Mouse (Mus musculus): ENCODE measurements around the gene Cstad.

Cstad gene

DNA sequence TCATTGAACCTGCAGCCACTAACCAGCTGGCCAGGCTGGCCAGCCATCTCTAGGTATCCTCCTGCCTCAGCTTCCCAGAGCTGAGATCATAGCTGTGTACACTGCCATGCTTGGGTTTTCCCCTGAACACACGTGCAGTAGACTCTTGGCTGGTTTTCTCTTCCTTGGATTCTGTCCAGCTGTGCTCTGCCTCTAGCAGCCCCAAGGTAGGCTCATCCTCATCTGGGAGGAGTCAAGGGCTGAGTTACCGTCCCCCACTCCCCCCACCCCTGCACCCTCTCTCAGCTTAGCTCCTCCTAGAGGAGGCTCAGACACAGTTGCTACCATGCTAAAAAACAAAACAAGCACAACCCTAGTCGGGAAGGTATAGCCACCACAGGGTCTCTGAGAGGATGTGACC is 4.8 kb downstream of the Cstad start:
- DNase-seq: no peak

DNA sequence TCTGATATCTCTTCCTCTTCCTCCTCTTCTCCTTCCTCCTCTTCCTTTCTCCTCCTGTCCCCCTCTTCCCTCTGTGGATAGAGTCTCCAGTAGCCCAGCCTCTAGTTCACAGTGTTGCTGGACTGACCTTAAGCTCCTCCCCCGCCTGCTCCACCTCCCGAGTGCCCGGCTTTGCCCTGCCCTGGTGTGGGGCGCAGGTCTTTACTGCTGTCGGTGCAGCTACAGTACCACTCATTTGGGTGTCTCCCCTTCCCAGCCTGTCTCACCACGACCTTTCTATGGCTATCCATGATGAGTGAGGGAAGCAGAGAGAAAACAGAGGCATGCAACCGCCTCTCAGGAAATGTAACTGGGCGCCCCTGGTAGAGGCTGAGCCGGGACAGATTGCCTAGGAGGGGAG is 5.5 kb downstream of the Cstad start:
- DNase-seq: peak; percentile 76 to 86

DNA sequence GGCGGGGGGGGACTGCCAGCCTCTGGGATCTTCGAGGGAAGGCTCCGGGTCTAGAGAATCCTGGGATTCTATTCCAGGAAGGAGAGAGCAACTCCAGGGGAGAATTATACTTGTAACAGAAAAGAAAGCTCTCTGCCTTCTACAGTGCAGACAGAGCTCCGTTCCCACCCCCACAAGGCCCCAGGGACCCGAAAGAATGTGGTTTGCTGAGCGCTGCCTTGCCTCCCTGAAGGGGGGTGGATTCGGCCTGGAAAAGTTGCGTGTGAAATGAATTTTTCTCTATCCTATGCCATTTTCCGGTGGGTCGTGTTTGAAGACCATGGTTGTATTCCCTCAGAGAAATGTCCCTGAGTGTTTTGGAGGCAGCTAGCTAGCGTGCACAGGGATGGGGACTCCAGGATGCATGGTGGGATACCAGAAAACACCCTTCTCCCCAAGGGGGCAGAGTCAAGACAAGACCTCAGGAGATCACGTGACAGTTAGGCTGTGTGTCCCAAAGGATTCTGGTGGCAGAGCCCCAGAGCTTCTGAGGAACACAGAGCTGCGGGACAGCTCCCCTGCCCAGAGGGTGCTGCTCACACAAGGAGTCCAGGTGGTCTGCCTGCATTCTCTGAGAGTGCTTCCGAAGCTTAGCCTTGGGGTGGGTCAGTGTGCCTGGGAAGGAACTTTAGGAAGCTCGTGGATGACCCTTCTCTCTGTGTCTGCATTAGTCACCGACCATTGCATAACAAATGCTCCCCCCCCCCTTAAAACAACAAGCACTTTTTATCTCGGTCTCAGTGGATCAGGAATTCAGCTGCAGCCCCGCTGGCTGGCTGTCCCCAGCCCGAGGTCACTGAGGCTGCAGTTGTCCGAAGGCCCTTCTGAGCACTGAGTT is 6.4 kb downstream of the Cstad start:
- DNase-seq: peak; percentile 64 to 83

DNA sequence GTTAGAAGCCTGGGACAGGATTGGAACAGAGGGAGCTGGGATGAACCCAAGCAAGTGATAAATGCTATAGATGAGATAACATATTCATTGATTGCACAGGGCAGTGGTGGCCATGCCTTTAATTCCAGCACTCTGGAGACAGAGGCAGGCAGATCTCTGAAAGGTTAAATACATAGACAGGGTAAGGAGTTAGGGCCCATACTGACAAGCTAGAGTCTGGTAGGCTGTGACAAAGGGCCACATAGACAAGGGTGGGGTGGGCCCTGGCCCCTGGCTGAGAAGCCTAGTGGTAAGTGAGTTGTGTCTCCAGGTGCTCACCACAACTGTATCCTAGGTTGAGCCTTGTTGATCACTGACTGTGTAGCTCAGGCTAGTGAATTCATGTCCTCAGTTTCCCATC is 7.6 kb downstream of the Cstad start:
- DNase-seq: no peak

DNA sequence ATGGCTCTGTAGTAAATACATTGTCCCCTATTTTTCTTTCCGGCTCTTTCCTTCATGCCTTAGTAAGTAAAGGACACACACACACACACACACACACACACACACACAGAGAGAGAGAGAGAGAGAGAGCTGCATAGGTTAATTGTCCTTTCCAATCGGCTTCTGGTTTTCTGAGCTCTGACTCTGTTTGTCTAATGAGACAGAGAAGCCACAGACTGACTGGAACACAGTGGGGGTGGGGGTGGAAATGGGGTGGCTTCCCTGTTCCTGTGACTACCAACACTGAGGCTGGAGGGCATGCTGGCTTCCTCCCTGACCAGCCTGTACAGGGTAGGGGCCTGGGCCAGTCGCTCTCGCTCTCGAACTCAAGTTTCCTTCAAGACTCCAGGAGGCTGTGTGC is 8.9 kb downstream of the Cstad start:
- peak in 1 of 2 experiments; percentile 41 for DNase-seq

DNA sequence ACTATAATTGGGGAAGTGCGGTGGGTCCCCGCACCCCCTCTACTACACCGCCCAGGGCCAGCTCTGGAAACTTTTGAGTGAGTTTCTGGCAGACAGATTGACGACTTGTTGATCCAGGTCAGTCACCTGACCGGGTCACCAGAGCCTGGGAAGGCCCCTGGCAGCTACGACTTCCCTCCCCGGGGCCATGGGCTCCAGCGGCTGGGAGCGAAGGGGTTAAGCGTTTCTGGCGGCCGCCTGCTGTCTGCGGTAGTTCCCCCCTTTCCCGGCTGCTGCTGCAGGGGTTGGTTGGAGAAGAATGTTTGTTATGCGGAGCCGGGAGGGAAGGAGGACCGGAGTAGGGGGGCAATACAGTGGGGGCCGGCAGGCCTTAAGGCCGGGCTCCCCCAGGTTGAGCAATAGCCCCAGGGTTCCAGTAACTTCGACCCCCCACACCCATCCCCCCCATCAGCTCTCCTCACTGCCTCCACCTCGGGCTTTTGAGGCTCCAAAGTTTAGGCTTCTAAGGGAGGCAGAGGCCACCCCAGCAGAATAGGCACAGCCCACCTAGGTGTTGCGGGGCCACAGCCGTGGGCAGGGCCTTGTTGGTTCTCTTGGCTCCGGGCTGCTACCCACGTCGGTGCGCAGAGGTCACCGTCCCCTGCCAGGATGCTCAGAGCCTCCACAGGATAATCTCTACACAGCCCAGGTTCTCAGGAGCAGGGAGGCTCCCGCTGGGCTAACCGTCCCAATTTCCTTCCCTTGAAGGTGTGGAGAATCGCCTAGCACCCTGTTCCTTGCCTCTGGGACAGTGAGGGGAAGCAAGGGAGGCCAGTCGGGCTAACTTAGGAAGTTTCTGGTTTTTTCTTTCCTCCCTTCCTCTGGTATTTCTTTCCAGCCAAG is 10.3 kb downstream of the Cstad start:
- DNase-seq: peak; percentile 65 to 77

DNA sequence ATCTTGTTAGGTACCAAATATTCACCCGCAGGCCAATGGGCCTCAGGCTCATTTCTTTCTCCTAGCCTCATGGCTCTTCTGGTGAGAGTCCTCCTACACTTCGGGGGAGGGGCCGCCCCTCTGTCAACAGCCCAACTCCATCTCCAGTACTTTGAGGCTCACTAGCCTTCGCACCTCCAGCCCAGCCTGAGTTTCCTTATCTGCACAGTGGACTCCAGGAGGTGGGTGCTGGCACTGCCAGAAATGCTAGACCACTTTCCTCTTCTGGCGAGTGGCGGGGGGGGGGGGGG is 10.9 kb downstream of the Cstad start:
- no peak for DNase-seq

DNA sequence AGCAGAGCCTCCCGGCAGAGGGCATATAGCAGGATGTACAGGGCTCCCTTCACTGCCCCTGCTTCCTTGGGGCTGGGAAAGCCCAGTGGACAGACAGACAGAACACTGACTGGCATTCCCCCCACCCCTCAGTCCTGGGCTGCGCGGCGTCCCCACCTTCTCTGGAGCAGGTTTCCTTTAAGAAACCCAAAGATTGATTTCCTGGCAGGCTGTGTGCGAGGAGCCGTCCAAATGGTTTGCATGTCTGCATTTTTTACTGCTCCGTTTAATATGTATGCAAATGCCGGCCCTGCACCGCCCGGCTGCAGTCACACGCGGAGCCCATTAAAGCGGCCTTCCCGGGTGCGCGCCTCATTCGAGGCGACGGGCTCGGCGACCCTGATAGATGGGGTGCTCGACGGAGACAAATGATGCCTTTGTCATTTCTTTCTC is 11.8 kb downstream of the Cstad start:
- peak; percentile 54 to 70 for DNase-seq

DNA sequence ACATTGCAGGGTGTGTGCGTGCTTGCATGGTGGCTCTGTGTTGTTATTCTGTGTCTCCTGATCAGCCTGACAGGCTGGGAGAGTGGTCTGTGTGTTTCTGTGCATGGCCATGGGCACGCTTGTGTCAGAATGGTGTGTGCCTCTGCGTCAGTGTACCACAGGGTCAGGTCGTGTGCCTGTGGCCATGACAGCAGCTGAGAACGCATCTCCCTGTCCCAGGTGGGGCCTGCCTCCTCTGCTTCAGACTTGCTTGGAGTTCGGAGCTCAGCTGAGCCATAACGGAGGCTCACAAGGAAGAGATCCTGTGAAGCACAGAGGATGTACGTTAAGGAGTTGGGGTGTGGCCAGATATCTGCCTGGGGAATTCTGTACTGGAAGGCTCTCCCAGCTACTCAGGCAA is 13.1 kb downstream of the Cstad start:
- DNase-seq: no peak

DNA sequence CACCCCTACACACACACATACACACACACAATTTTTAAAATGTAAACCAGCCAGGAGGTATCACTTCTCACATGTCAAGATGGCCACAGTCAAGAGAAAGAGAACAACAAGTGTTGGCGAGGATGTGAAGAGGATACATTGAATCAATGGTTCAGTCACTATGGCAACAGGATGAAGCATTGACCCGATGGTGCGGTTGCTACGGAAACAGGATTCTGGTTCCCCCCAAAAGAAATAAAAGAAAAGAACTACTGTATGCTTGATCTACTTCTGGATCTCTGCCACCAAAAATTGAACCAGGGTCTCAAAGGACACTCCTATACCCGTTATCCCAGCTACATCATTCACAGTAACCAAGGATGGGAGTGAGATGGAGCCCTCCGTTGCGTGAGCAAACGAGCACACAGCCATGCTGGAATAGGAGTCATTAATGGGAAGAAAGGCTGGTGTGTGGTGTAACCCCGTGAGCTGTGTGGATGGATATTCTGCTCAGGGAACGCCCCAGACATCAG is 13.9 kb downstream of the Cstad start:
- no peak for DNase-seq

DNA sequence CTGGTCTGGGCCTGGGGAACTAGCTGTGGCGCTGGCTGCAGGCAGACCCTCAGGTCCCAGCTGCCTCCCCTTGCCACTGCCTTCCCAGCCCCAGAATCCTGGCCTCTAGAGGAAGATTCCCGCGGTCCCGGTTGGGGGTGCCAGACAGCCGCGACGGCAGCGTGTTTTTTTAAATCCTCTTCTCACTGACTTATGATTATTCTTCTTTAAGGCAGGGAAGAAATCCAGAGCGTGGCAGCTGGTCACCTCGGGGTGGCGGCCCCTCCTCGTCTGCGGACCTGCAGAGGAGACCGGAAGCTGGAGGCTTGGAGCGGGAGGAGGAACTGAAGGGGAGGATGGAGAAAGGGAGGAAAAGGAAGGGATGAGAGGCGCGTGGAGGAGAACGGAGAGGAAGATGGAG is 18.7 kb downstream of the Cstad start:
- DNase-seq: peak; percentile 72 to 87

DNA sequence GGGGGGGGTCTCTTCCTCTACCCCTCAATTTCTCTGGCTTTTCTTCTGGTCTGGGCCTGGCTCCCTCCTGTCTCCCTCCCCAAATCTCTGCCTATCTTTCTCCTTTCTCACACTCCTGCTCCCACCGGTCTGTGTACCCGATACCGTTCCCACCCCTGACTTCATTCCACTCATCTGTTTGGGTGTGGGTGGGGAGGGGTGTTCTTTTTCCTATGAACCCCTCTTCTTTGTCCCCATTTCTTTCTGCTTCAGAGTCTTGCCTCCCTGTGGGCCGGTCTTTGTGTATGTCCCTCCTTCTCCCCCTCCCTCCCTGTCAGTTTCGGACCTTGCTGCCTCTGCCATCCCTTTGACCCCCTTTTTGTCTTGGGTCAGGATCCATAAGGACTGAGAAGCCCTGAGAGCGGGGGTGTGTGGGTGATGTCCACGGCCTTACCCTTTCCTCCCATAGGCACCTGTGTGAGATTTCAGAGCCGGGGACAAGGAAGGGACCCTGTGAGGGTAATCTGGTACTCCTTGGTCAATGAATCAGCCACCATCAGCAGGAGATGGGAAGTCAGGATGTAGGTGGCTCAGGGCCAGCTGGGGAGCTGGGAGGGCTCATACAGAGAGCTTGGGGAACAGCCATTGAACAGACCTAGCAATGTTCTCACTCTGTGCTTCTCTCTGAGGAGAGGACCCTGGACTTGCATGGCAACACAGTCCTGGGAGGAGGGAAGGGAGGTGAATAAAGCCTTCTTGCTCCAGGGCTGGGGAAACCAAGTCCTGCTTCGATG is 19.5 kb downstream of the Cstad start:
- no peak for DNase-seq

DNA sequence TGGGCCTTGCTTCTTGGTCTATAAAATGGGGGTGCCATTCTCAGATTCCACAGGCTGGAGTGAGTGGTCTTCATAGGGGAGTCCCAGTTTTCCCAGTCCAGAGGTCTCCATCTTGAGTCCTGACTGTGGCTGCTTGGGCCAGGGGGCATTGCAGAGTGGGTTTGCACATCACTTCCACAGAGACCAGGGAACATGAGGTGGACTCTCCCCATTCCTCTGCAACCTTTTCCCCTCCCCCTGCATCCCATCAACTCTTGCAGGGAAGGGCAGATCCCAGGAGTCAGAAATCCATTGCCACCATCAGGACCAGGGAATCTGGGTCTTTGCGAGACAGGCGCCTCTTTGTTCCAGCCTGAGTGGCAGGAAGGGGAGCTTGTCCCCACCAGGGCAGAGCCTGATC is 21.0 kb downstream of the Cstad start:
- DNase-seq: no peak

DNA sequence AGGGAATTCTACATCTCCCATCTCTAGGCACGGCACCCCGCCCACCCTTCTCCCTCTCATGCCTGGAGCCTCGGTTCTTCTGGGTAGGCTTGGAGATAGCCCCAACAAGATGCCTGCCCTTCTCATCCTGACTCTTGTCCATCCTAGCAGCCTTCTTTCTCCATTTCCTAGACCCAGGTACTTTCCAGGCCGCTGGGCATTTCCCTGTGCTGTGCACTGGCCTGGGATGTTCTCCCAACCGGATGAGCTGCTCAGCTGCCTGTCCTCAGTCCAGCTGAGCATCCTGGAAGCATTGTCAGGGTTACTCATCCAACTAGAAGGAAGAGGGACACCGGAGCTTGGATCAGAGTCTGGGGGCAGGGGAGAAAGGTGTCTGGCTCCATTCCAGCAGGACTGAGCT is 21.6 kb downstream of the Cstad start:
- DNase-seq: peak in 1 of 2 experiments; percentile 11

DNA sequence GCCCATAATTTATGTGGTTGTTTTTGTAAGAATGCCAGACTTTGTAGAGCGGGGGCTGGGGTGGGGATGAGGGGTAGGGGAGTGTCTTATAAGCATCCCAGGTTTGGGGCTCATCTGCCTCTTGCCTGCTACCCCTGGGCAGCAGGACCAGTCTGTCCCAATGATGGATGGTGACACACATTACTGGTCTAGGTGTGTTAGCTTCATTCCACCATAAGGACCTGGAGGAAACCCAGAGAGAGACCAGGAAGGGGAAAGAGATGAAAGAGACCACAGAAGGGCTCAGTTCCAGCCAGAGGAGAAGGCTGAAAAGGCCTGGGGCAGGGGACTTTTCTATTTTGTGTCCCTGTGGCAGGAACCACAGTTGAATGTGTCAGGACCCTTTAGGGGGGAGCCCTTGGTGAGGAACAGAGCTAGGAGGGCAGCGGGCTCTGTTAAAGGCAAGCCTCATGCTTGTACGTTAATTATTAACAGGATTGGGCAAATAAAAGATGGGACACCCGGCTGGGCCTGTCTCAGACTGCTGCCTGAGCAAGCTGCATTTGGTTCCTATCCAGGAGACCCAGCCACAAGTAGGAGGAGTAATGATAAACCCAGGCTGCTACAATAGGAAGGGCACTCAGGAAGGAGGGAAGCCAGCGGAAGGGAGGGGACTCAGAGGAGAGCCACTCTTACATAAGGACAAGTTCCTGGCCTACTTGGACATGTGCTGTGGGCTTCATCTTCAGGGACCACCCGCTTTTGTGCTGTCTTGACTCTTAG is 23.8 kb downstream of the Cstad start:
- DNase-seq: peak; percentile 81 to 93

DNA sequence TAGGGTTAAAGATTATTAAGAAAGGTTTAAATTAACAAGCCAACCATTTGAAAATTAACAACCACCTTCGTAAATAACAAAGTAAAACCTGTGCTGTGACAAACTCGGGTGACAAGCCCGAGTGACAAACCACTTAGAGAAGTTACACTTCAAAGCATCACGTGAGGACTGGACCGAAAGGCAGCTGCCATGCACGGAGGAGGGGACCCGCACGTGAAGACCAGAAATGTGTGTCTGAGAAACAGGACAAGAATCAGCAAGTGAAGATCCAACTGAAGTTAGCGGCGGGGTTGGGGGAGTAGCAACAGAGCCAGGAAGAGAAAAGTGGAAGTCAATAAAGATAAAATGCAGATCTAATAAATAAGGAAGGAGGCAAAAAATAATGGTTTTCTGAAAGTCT is 29.0 kb downstream of the Cstad start:
- peak; percentile 15 to 40 for DNase-seq

DNA sequence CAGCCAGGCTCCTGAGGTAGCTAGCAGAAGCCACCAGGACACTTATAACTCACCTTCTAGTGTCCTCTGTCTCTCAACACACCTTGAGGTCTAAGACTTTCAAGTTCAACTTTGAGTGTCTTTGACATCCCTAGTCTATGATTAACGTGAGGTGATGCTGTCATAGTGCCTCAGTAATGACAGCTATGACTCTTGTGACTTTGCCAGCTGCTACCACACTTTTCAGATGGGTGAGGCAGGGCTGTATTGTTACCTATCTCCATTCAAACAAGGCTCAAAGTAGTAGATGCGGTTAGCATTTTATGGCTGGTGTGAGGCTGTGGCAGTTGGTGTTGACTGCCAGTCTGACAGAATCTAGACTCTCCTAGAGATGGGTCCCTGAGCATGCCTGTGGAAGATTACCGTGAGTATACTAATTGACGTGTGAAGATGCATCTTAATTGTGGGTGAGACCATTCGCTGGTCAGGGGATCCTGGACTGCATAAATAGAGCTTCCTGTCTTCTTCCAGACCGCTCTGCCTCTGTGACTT is 30.5 kb downstream of the Cstad start:
- no peak for DNase-seq

DNA sequence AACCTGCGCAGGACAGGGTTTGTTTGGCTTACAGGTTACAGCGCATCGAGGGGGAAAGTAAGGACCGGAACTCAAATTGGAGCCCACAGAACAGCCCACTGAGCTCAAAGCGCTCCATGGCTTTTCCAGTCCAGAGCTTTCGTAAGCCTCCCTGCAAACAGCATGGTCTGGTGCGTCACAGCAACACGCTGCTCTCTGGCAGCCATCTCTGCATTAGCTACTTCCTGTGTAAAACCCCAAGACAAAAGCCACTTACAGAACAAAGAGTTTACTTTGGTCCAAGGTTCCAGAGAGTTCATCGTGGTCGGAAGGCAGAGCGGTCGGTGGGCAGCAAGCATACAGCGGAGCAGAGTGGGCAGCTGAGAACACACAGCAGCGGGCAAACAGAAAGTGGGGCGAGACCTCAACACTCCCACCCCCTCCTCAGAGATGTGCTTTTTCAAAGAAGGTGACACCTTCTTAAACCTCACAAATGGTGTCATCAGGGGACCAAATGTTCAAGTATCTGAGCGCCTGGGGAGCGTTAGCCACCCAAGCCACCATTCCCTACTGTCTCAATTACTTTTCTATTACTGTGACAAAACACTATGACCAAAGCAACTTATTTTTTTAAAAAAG is 31.3 kb downstream of the Cstad start:
- DNase-seq: no peak

DNA sequence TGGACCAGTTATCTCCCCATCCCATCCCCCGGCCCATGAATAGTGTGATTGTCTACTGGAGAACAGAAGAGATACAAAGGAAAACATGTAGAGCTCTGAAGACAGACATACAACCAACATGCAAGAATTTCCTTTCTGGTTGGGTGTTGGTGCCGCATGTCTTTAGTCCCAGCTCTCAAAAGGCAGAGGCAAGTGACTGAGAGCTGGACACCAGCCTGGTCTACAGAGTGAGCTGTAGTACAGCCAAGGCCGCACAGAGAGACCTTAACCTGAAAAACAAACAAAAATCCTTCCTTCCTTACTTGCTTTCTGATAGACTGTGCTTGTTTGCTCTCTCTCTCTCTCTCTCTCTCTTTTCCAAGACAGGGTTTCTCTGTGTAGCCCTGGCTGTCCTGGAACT is 32.5 kb downstream of the Cstad start:
- DNase-seq: no peak

DNA sequence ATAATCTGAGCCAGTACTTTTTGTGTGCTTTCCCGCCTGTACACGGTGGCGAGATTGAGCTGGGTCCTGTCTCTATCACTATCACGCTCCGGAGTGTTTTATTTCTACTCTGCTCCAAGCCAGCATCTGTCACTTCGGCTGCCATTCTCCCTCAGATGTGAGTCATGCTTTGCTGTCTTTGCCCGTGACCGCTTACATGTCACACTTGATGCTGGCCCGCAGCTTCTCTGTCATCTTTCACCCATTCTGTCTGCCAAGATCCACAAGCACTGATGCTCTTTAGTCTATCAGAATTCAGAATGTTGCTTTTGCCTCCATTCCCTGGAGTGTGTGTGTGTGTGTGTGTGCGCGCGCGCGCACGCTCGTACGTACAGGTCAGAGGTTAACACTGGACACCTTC is 33.5 kb downstream of the Cstad start:
- DNase-seq: no peak

DNA sequence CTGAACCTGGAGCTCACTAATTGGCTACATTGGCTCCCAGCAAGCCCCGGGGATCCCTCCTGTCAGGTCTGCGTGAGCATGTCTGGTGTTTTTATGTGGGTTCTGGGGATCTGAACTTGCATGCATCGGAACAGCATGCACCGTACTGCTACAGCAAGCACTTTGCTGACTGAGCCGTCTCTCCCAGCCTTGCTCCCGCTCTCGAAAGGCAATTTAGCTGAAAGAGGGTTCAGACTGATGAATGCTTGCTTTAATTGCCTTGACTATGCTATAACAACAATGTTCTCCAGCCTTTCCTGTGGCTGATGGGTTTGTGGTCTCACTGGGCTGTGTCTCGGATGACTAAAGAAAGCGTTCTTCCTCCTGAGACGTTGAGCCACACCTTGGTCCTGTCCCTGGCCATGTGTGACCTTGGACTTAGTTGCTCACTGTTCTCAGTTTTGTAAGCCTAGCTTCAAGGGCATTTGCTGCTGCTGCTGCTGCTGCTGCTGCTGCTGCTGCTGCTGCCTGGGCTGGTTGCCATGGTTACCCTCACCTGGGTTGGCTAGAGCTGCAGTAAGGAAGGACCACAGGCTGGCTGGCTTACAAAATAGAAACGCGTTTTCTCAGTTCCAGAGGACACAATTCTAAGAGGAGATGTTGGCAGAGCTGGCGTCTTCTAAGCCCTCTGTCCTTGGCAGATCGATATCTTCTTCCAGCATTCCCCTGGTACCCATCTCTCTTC is 34.4 kb downstream of the Cstad start:
- no peak for DNase-seq
